Mouse (Mus musculus) granulocyte monocyte progenitor cell, adult 5-6 weeks (primary cell): ENCODE results near the gene Syngap1. TPM values are rescaled to one million over a fixed set of nuclear protein-coding genes. Genes with fewer than 3 reads are reported as not detected.

ENCODE experiments used
- ATAC-seq: replicated peaks from 2 replicates; pipeline ENCODE4 v1.8.0; 2016; ENCODE audit warnings: mild to moderate bottlenecking, moderate TSS enrichment, inconsistent platforms; ENCODE audit not compliant: poor library complexity, severe bottlenecking
- total RNA-seq, 2 experiments: library from RNA; stranded (forward) in 1 of 2; stranded (reverse) in 1 of 2; fragments of 200-712, 200-1000 nt in 1 of 2; fragments of >200 nt in 1 of 2; fragmentation: Nextera tagmentation in 1 of 2; gene quantifications; 2 replicates each; pipeline ENCODE4 v1.2.3; 2014 to 2017

Gene Syngap1
- total RNA-seq, 2 experiments from 2014 or later = 0.31 to 10.1 TPM

GRCm38 (mm10) chr17:26935027-26935426 is 6.0 kb upstream of the Syngap1 start:
- no peak for ATAC-seq

DNA sequence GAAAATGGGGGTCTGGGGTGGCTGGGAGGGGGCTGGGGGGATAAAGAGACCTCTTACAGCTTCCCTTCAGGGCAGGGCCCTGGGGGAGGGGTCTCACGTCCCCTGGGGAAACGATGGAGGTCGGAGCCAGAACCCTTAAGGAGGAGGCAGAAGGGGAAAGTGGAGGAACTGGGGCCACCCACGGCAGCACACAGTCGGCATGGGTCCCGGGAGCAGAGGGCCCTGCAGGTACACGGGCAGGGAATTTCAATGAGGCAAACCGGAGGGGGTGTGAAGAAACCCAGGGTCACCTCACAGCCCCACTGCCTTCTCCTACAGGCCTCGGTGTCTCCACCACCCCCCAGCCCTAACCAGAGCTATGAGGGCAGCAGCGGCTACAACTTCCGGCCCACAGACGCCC is 4.6 kb upstream of the Syngap1 start:
- ATAC-seq = no peak

GRCm38 (mm10) chr17:26936921-26937695 is 3.9 kb upstream of the Syngap1 start:
- ATAC-seq = no peak

- ATAC-seq = no peak
Measured at GRCm38 (mm10) chr17:26937883-26938695, 3.0 kb upstream of the Syngap1 start.

- ATAC-seq = no peak
Measured at GRCm38 (mm10) chr17:26938731-26939130, 2.3 kb upstream of the Syngap1 start.

- peak; percentile 90 for ATAC-seq
Measured at GRCm38 (mm10) chr17:26939178-26939972, 1.7 kb upstream of the Syngap1 start, which contains the start of gene Cuta. TSS of gene Cuta (minus strand) at chr17:26939569.

GRCm38 (mm10) chr17:26939973-26940300 is 1.1 kb upstream of the Syngap1 start:
- no peak for ATAC-seq

DNA sequence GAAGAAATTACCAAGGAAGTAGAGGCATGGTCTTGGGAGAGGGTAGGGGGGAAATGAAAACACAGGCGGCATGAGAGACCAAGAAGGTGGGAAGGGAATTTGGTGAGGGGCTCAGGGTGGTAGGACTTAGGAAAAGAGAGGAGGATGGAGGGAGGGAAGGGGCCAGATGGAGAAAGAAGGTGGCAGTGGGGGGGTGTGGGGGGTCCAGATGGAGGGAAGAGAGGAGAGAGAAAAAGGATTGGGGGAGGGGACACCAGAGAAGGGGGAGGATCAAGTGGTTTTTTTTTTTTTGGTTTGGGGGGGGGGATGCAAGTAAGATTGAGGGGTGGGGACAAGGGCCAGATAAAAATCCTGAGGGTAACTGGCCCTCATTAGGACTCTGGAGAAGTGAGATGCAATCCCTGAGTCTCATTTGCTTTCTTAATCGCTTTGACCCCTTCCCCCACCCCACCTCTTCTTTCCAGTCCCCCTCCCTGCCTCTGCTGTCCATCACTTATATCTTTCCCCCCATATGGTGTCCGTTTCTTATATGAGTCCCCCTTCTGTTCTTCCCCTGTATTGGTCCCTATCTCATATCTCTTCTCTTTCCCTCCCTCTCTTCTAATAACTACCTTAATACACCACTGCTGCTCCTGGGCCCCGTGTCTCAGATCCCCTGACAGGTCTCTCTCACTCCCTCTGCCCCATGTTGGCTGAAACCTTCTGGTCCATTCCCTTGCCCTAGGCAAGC is 953 bp downstream of the Syngap1 start:
- no peak for ATAC-seq

- no peak for ATAC-seq
Measured at GRCm38 (mm10) chr17:26945824-26946495, 4.9 kb downstream of the Syngap1 start.

GRCm38 (mm10) chr17:26946567-26946966 is 5.5 kb downstream of the Syngap1 start:
- peak; percentile 53 for ATAC-seq

- no peak for ATAC-seq
Measured at GRCm38 (mm10) chr17:26947231-26948100, 6.4 kb downstream of the Syngap1 start.

GRCm38 (mm10) chr17:26948316-26949050 is 7.4 kb downstream of the Syngap1 start:
- ATAC-seq = no peak; the same call in 1 of the 2 replicates

GRCm38 (mm10) chr17:26949051-26949577 is 8.1 kb downstream of the Syngap1 start:
- peak; percentile 45 for ATAC-seq

DNA sequence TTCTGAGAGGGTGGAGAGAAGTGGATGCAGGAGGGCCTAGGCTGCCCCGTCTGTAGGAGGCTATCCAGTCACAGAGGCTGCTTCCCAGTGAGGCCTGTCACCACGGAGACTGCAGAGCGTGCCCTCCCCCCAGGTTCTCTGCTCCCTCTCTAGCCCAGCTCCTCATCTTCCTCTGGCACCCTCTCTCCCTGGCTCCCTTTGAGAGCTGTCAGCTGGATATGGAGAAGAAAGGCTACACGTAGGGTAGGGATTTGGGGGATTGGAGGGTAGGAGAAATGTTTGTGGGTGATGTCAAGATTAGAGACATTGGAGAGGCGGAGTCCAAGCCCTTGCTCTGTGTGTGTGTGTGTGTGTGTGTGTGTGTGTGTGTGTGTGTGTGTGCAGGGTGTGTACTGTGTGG is 8.8 kb downstream of the Syngap1 start:
- no peak for ATAC-seq

DNA sequence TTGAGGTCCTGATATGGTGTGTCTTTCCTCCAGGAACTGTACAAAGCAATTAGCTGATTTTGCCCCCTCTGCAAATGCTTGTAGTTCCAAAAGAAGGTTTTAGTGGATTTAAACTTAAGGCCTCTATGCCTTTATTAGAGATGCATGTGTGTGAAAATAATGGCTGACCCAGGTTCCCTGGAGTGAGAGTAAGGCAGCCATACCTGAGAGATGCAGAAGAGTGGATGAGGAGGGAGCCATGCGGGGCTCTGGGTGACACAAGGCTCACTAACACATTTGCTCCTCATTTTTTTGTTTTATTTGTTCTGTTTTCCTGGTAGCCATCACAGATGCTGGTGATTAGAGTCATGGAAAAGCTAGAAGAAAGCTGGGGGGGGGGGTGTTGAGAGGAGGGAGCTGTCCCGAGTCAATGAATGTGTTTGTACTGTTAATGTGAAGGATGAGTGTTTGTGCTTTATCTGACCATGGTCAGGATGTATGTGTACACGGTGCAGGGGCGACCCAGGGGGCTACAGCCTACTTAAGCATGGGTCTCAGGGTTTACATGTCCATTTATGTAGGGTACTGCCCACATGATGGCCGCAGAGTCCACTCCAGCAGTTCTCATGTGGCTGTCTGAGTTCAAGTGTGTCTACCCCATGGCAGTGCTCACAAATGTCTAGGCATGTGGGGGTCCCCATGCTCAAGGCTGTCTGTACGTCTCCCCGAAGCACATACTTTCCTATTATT is 9.7 kb downstream of the Syngap1 start:
- no peak for ATAC-seq

DNA sequence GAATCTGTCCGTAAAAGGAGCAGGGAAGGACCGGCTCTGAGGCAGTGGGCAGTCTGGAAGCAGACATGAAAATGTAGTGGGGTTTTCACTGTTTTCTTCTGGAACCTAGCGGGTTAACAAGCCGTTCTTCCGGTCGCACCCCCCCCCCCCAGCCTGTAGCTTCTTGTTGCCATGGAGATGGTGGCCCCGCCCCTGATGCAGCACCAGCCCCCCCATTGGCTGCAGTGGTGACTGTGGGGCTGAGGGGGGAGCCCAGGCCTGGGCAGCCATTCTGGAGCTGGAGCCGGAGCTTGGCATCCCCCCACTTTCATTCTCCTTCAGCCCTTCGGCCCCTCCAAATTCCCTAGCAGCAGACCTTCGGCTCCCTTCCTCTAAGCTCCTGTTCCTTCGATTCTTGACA is 10.4 kb downstream of the Syngap1 start:
- peak; percentile 52; the same call in 1 of the 2 replicates for ATAC-seq
